ENCODE assay signal across 9 mouse cellular contexts in genomic region chr10:13429240-13429639, GRCm38 (mm10). TPM values are rescaled to one million over a fixed set of nuclear protein-coding genes. Genes with fewer than 3 reads are reported as not detected.
DNase-seq lines count a peak whose midpoint lies in the region; ATAC-seq and TF ChIP-seq lines count a peak whose summit lies in the region.
"Had no signal": no experiment of that assay in that cellular context is flagged by ENCODE, and none has a peak within 500 bp of the region (broad histone marks: within the 10 kb centered on the region; RNA-seq: fewer than 3 reads in every experiment).

No protein-coding gene starts in this region.

- H3K9me3 ChIP-seq in lung, postnatal 0 days (ENCODE audit: low read length), result no peaks in the 10 kb centered on the region
- H3K9me3 ChIP-seq in forebrain, embryonic 16.5 days (ENCODE audit: control insufficient read depth, low read length), result no peaks in the 10 kb centered on the region
- H3K9me3 ChIP-seq in stomach, embryonic 16.5 days (replicated peaks; ENCODE audit: control insufficient read depth, low read length), result no peaks in the 10 kb centered on the region

- no peak for TF ChIP-seq EP300 in lung, postnatal 0 days (IDR thresholded peaks at IDR 0.05)

- no peaks in the 10 kb centered on the region for H3K36me3 ChIP-seq in lung, postnatal 0 days (ENCODE audit: insufficient read depth, low read length)
- no peaks in the 10 kb centered on the region for H3K36me3 ChIP-seq in forebrain, embryonic 16.5 days (ENCODE audit: control insufficient read depth, insufficient read depth)
- no peaks in the 10 kb centered on the region for H3K36me3 ChIP-seq in stomach, embryonic 16.5 days (ENCODE audit: control insufficient read depth, insufficient read depth, low read length)

- no peak overlapping the region; the same call in 1 of the 2 replicates for H3K4me2 ChIP-seq in lung, postnatal 0 days (replicated peaks; ENCODE audit: low read depth, low read length)
- H3K4me2 ChIP-seq in forebrain, embryonic 16.5 days (ENCODE audit: low read length), result peak overlapping the region; percentile 33
- H3K4me2 ChIP-seq in stomach, embryonic 16.5 days (ENCODE audit: low read depth, low read length), result no peak overlapping the region

- no peaks in the 10 kb centered on the region for H3K27me3 ChIP-seq in lung, postnatal 0 days (replicated peaks; ENCODE audit: insufficient read depth, low read length)
- no peaks in the 10 kb centered on the region for H3K27me3 ChIP-seq in forebrain, embryonic 16.5 days (replicated peaks; ENCODE audit: control insufficient read depth, insufficient read depth, low read length)
- H3K27me3 ChIP-seq in stomach, embryonic 16.5 days (ENCODE audit: control insufficient read depth, insufficient read depth, low read length), result no peaks in the 10 kb centered on the region

- no peak overlapping the region for H3K27ac ChIP-seq in lung, postnatal 0 days (ENCODE audit: low read length)
- no peak overlapping the region for H3K27ac ChIP-seq in forebrain, embryonic 16.5 days (ENCODE audit: low read length)
- H3K27ac ChIP-seq in stomach, embryonic 16.5 days (ENCODE audit: low read length), result peak overlapping the region; percentile 64

- TF ChIP-seq CTCF in lung, postnatal 0 days (IDR thresholded peaks at IDR 0.05), result no peak

- no peak for DNase-seq in lung, postnatal 0 days (ENCODE audit: low spot score)
- DNase-seq in lung, postnatal 36 days, result no peak
- DNase-seq in mesoderm, embryonic 11.5 days (ENCODE audit: low read depth, low spot score), result peak; percentile 80
- DNase-seq in testis, postnatal 14 days (ENCODE audit: low spot score), result no peak
- no peak for DNase-seq in c-Kit-positive CD71-positive TER-119-positive erythroid progenitor cells, embryonic 14.5 days (ENCODE audit: low spot score)
- no peak for DNase-seq in adrenal gland, adult 18-20 months (ENCODE audit: low spot score in 2 of 2)

- WGBS in lung, postnatal 0 days, result 50% methylated on average over 13 of the region's 13 CpGs
- WGBS in forebrain, embryonic 16.5 days, result 9% methylated on average over 13 of the region's 13 CpGs
- WGBS in stomach, embryonic 16.5 days, result 43% methylated on average over 13 of the region's 13 CpGs

- H3K4me3 ChIP-seq in lung, postnatal 0 days (ENCODE audit: low read depth, low read length), result no peak overlapping the region
- no peak overlapping the region for H3K4me3 ChIP-seq in forebrain, embryonic 16.5 days (replicated peaks; ENCODE audit: low read length)
- H3K4me3 ChIP-seq in stomach, embryonic 16.5 days (replicated peaks; ENCODE audit: low read length), result no peak overlapping the region

- no peak overlapping the region for H3K9ac ChIP-seq in lung, postnatal 0 days (replicated peaks; ENCODE audit: low read depth)
- peak overlapping the region; percentile 32; the same call in 1 of the 2 replicates for H3K9ac ChIP-seq in forebrain, embryonic 16.5 days (replicated peaks; ENCODE audit: low read depth, low read length)
- no peak overlapping the region; the same call in 1 of the 2 replicates for H3K9ac ChIP-seq in stomach, embryonic 16.5 days (ENCODE audit: low read length)
- H3K9ac ChIP-seq: liver, postnatal 0 days had no signal

- no peaks in the 10 kb centered on the region for H3K4me1 ChIP-seq in lung, postnatal 0 days (ENCODE audit: insufficient read depth, low read depth, low read length)
- H3K4me1 ChIP-seq in forebrain, embryonic 16.5 days (replicated peaks; ENCODE audit: control insufficient read depth, insufficient read depth, low read length), result peaks cover 2% of the 10 kb centered on the region; the same call in 1 of the 2 replicates
- no peaks in the 10 kb centered on the region for H3K4me1 ChIP-seq in stomach, embryonic 16.5 days (ENCODE audit: control insufficient read depth, insufficient read depth, low read length)

- peak; percentile 33 for ATAC-seq in lung, postnatal 0 days
- peak; percentile 45 for ATAC-seq in forebrain, embryonic 16.5 days
- peak; percentile 75 for ATAC-seq in stomach, embryonic 16.5 days (ENCODE audit: insufficient read depth, low FRiP score)
- ATAC-seq: liver, postnatal 0 days had no signal

RNA-seq across cellular contexts. Expression of gene Phactr2, which starts 45.0 kb away (rescaled TPM):
- 24.7 and 32.3 TPM in 2 replicates for polyA plus RNA-seq in lung, postnatal 0 days (2015; fragmentation: Nextera tagmentation; extraction: Ambion mirVana)
- polyA plus RNA-seq in forebrain, embryonic 16.5 days (2015; fragmentation: Nextera tagmentation; extraction: Ambion mirVana), result 8.1 and 9.4 TPM in 2 replicates
- polyA plus RNA-seq in stomach, embryonic 16.5 days (2015; fragmentation: Nextera tagmentation; extraction: Ambion mirVana), result 24.3 and 26.4 TPM in 2 replicates
- total RNA-seq in adrenal gland, adult 18-20 months (2021), result 10 to 100 TPM; 23.5 to 24.2 TPM
